Mouse (Mus musculus) lung, postnatal 14 days (tissue): Measurements from ENCODE around the gene Fam234b.

ENCODE experiments used
- DNase-seq: peaks from one replicate; pipeline ENCODE4 v3.0.0; 2021

Fam234b gene

GRCm38 (mm10) chr6:135232443-135233182, 34.8 kb downstream of the Fam234b start:
- DNase-seq, result no peak

- DNase-seq, result no peak
Measured at GRCm38 (mm10) chr6:135235742-135236141, 38.0 kb downstream of the Fam234b start.

GRCm38 (mm10) chr6:135236576-135236975, 38.8 kb downstream of the Fam234b start:
- DNase-seq, result no peak

- no peak for DNase-seq
Measured at GRCm38 (mm10) chr6:135237326-135237725, 39.5 kb downstream of the Fam234b start.

GRCm38 (mm10) chr6:135238211-135238610, 40.4 kb downstream of the Fam234b start:
- DNase-seq, result no peak

GRCm38 (mm10) chr6:135240361-135240760, 42.6 kb downstream of the Fam234b start:
- no peak for DNase-seq

- DNase-seq, result no peak
Measured at GRCm38 (mm10) chr6:135245586-135245985, 47.8 kb downstream of the Fam234b start.

GRCm38 (mm10) chr6:135247861-135248260, 50.1 kb downstream of the Fam234b start:
- no peak for DNase-seq

GRCm38 (mm10) chr6:135249846-135250531, 52.2 kb downstream of the Fam234b start:
- DNase-seq, result peak; percentile 78

GRCm38 (mm10) chr6:135250926-135251699, 53.3 kb downstream of the Fam234b start:
- peak; percentile 55 for DNase-seq

- peak; percentile 63 for DNase-seq
Measured at GRCm38 (mm10) chr6:135251849-135252727, 54.3 kb downstream of the Fam234b start.

GRCm38 (mm10) chr6:135252728-135253077, 54.9 kb downstream of the Fam234b start:
- DNase-seq, result peak; percentile 91

GRCm38 (mm10) chr6:135254153-135254552, 56.4 kb downstream of the Fam234b start, which contains the start of gene Gsg1:
Gsg1 (minus strand) TSS chr6:135254351.
- no peak for DNase-seq

GRCm38 (mm10) chr6:135260435-135260834, 62.7 kb downstream of the Fam234b start:
- DNase-seq, result no peak

GRCm38 (mm10) chr6:135261124-135261523, 63.3 kb downstream of the Fam234b start:
- DNase-seq, result no peak

GRCm38 (mm10) chr6:135262565-135262964, 64.8 kb downstream of the Fam234b start:
- DNase-seq, result no peak

GRCm38 (mm10) chr6:135264136-135264535, 66.4 kb downstream of the Fam234b start:
- DNase-seq, result no peak

- no peak for DNase-seq
Measured at GRCm38 (mm10) chr6:135266056-135266455, 68.3 kb downstream of the Fam234b start.

GRCm38 (mm10) chr6:135267221-135267620, 69.4 kb downstream of the Fam234b start:
- DNase-seq, result no peak

- no peak for DNase-seq
Measured at GRCm38 (mm10) chr6:135268392-135268791, 70.6 kb downstream of the Fam234b start.

- DNase-seq, result no peak
Measured at GRCm38 (mm10) chr6:135269626-135270025, 71.8 kb downstream of the Fam234b start.

- no peak for DNase-seq
Measured at GRCm38 (mm10) chr6:135271761-135272160, 74.0 kb downstream of the Fam234b start.

GRCm38 (mm10) chr6:135273066-135273465, 75.3 kb downstream of the Fam234b start:
- no peak for DNase-seq
